Mouse (Mus musculus): Measurements from ENCODE around the gene Zfp784.

GRCm38 (mm10) chr7:5037467-5037866, 779 bp downstream of the Zfp784 start:
- TF ChIP-seq CTCF (IDR thresholded peaks at IDR 0.05; ENCODE audit: low read depth, low read length): no peak
- TF ChIP-seq GATA1 (IDR thresholded peaks at IDR 0.05; ENCODE audit: borderline replicate concordance, low read length): no peak

Data from G1E (cell line).